Mouse (Mus musculus) neural tube, embryonic 14.5 days (tissue): ENCODE measurements around the gene Igf2. TPM values are rescaled to one million over a fixed set of nuclear protein-coding genes. Genes with fewer than 3 reads are reported as not detected.

Experiments used
- ATAC-seq: fragments of 200-750 bp; cut with Nextera tagmentation; 2 replicates; pipeline ENCODE4 v1.8.0; 2017; ENCODE audit warnings: low read depth, mild to moderate bottlenecking, moderate TSS enrichment, moderate library complexity
- H3K27ac ChIP-seq: fragments of 300-500 bp; sonication (generic); 2 replicates; pipeline ENCODE4 v1.5.1; 2014; ENCODE audit warnings: low read depth, mild to moderate bottlenecking, control low read depth, low read length, moderate library complexity, mixed read lengths
- H3K27me3 ChIP-seq: fragments of 300-500 bp; sonication (generic); 2 replicates; pipeline ENCODE4 v1.6.1; 2014; ENCODE audit warnings: low read length; ENCODE audit not compliant: control insufficient read depth, insufficient read depth
- H3K36me3 ChIP-seq: fragments of 300-500 bp; sonication (generic); 2 replicates; pipeline ENCODE4 v1.6.1; 2014; ENCODE audit warnings: low read length, mixed read lengths; ENCODE audit not compliant: control insufficient read depth, insufficient read depth
- H3K4me1 ChIP-seq: fragments of 300-500 bp; sonication (generic); 2 replicates; pipeline ENCODE4 v1.6.1; 2014; ENCODE audit warnings: low read length; ENCODE audit not compliant: control insufficient read depth, insufficient read depth
- H3K4me2 ChIP-seq: fragments of 300-500 bp; sonication (generic); 2 replicates; pipeline ENCODE4 v1.6.1; 2014; ENCODE audit warnings: mild to moderate bottlenecking, low read depth, low read length, control low read depth
- H3K4me3 ChIP-seq: fragments of 300-500 bp; sonication (generic); 2 replicates; pipeline ENCODE4 v1.5.1; 2014; ENCODE audit warnings: low read depth, low read length, control low read depth, mixed read lengths
- H3K9ac ChIP-seq: fragments of 300-500 bp; sonication (generic); replicated peaks from 2 replicates; pipeline ENCODE4 v1.6.1; 2014; ENCODE audit warnings: low read depth, mild to moderate bottlenecking, control low read depth, low read length, mixed read lengths
- H3K9me3 ChIP-seq: fragments of 300-500 bp; sonication (generic); 2 replicates; pipeline ENCODE4 v1.6.1; 2016; ENCODE audit warnings: low read length; ENCODE audit not compliant: control insufficient read depth
- WGBS: fragments of 180-500 bp; shearing (Covaris S2); extraction: QIAGEN DNeasy Blood & Tissue Kit; methylation state at CpG from one replicate; pipeline ENCODE4 v1.1.7; 2014; 5-methylcytosine and 5-hydroxymethylcytosine counted together
- polyA plus RNA-seq: library from polyadenylated mRNA; unstranded; fragments of >200 nt; fragmentation: Nextera tagmentation; extraction: Ambion mirVana; gene quantifications from 2 replicates; pipeline ENCODE4 v1.2.1, GENCODE M21; 2014

Igf2 gene
- polyA plus RNA-seq, 1 experiment from 2014 or later, result 24.6 TPM

DNA sequence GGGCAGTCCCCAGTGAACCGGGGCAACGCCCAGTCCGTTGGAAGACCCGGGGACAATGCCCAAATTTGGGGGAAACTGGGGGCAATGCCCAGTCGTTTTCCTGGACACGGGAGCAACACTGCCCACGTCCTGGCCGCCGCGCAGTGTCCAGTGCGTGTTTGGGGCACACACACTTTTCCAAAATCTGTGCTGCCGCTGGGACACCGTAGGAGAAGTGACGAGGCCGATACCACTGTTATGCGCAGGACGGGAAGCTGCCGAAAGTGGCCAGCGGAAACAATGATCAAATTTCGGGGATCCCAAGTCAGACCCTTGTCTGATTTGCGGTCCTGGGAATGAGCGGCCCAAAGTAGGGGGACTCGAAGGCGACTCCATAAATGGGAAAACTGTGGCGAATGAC is 5.6 kb downstream of the Igf2 start:
- no peak overlapping the region for H3K27ac ChIP-seq
- 2% methylated on average over 25 of the region's 25 CpGs for WGBS
- H3K9ac ChIP-seq, result no peak overlapping the region
- peaks cover 64% of the 10 kb centered on the region for H3K27me3 ChIP-seq
- H3K4me3 ChIP-seq, result peak overlapping the region; percentile 20; the same call in 1 of the 2 replicates
- H3K9me3 ChIP-seq, result no peaks in the 10 kb centered on the region
- no peak for ATAC-seq
- H3K4me2 ChIP-seq, result no peak overlapping the region; the same call in 1 of the 2 replicates
- peaks cover 15% of the 10 kb centered on the region; the same call in 1 of the 2 replicates for H3K4me1 ChIP-seq
- no peaks in the 10 kb centered on the region for H3K36me3 ChIP-seq

DNA sequence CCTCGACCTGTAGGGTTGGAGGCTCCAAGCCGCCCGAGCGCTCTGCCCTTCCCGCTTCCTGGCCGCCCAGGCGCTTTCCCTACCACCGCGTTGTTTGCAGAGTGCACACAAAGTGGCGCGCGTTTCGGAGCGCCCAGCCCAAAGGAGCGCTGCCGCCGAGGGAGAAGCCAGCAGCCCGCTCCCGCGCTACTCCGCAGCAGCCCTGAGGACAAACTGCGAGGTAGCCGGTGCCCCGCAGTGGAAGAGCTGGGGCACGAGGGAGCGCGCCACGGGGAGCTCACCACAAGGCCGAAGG is 6.0 kb downstream of the Igf2 start:
- WGBS, result under 1% methylated on average over 29 of the region's 29 CpGs
- Histone ChIP-seq H3K27ac (no peak overlapping the region), H3K9me3 (no peaks in the 10 kb centered on the region), H3K27me3 (peaks cover 62% of the 10 kb centered on the region), H3K36me3 (no peaks in the 10 kb centered on the region), H3K4me3 (peak overlapping the region; percentile 20; the same call in 1 of the 2 replicates), H3K4me2 (peak overlapping the region; percentile 39), H3K9ac (peak overlapping the region; percentile 34; the same call in 1 of the 2 replicates), H3K4me1 (peaks cover 15% of the 10 kb centered on the region; the same call in 1 of the 2 replicates)
- ATAC-seq, result no peak

DNA sequence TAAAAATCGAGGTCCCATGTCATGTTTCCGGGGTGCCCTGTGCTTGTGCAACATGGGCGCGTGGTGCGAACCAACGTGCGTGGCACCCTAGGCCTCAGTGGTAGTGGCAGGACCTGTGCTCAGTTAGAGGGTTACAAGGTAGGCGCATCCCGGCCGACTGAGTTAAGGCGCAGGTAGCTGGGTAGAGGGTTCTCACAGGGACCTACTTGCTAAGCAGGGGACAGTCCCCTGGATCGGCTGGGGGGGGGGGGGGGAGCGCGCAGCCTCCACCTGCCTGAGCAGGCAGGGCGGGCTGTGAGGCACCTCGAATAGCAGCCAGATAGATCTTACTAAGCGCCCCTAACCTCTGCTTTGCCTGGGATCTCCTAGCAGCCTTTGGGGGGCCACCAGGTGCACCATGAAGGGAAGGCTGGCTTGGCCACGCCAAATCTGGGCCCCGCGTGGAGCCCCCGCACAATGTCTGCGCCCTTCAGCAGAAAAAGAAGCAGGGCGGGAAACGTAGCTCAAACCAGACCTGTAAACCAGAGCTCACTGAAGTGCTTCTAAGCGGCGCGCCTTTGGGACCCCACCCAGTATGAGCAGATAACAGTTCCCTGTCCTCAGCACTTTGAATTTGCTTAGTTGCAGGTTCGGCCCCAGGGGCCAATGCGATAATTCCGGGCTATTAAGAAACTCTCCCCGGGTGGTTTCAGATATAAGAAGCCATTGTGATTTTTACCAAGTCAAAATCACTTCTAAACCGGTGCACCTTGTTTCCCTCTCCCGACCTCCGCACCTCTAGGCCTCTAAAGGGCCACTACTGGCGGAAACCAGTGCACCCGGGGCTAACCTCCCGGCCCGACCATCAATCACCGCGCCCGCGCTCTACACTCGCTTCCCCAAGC is 6.6 kb downstream of the Igf2 start:
- Histone ChIP-seq H3K9me3 (no peaks in the 10 kb centered on the region), H3K4me3 (peak overlapping the region; percentile 23), H3K4me1 (peaks cover 15% of the 10 kb centered on the region; the same call in 1 of the 2 replicates), H3K36me3 (no peaks in the 10 kb centered on the region), H3K9ac (peak overlapping the region; percentile 34; the same call in 1 of the 2 replicates), H3K27me3 (peaks cover 57% of the 10 kb centered on the region), H3K4me2 (peak overlapping the region; percentile 44), H3K27ac (no peak overlapping the region)
- 1% methylated on average over 39 of the region's 43 CpGs for WGBS
- peak; percentile 12; the same call in 1 of the 2 replicates for ATAC-seq

DNA sequence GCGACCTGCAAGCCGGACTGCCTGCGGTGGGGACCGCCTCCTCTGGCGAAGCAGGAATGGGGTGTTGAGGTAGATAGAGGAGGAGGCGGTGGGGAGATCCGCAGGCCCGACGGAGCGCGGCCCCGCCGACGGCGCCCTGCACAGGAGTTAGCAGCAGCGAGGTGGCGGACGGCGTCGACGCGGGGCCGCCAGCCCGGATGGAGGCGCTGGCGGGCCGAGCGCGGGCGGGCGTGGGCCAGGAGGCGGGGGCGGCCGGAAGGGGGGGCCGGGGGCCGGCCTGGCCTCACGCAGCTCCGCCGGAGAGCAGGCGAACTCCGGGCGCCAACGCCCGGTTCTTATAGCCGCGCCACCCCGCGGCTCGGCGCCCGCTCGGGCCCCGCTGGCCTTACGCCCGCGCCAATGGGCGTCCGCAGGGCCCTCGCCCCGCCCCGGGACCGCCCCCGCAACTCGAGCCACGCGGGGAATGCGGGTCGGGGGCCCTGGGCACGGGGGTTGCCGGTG is 7.4 kb downstream of the Igf2 start:
- Histone ChIP-seq H3K9ac (no peak overlapping the region), H3K4me1 (peaks cover 15% of the 10 kb centered on the region; the same call in 1 of the 2 replicates), H3K36me3 (no peaks in the 10 kb centered on the region), H3K9me3 (no peaks in the 10 kb centered on the region), H3K27ac (no peak overlapping the region), H3K27me3 (peaks cover 58% of the 10 kb centered on the region), H3K4me2 (peak overlapping the region; percentile 44), H3K4me3 (peak overlapping the region; percentile 23)
- under 1% methylated on average over 35 of the region's 70 CpGs for WGBS
- peak; percentile 48; the same call in 1 of the 2 replicates for ATAC-seq

DNA sequence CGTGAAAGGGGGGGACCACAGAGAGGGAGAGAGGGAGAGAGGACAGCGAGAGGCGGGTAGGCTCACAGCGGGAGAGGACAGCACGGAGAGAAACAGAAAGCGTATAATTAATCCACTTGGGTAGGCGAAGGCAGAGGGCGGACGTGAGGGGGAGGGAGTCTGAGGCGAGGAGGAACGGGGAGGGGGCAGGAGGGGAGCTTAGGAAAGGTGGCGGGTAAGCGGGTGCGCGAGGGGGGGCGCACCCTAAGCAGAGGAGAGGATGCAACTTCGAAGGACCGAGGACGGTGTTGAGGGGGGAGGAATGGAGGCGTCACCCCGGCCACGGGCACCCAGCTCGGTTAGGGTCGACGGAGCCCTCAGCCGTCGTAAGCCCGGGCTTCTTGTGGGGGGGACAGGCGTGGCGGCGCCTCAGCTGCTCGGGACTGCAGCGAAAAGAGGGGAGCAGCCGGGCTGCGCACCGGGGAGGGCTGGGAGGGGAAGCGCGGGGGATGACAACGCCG is 7.9 kb downstream of the Igf2 start:
- ATAC-seq, result peak; percentile 22; the same call in 1 of the 2 replicates
- H3K36me3 ChIP-seq, result no peaks in the 10 kb centered on the region
- H3K9me3 ChIP-seq, result no peaks in the 10 kb centered on the region
- H3K4me1 ChIP-seq, result 0 out of 2 replicates have a peak, but pooled peaks cover 11% of the 10 kb centered on the region
- peaks cover 60% of the 10 kb centered on the region for H3K27me3 ChIP-seq
- WGBS, result under 1% methylated on average over 38 of the region's 40 CpGs
- H3K27ac ChIP-seq, result no peak overlapping the region
- H3K4me2 ChIP-seq, result peak overlapping the region; percentile 44
- H3K4me3 ChIP-seq, result peak overlapping the region; percentile 23
- H3K9ac ChIP-seq, result peak overlapping the region; percentile 39; the same call in 1 of the 2 replicates

DNA sequence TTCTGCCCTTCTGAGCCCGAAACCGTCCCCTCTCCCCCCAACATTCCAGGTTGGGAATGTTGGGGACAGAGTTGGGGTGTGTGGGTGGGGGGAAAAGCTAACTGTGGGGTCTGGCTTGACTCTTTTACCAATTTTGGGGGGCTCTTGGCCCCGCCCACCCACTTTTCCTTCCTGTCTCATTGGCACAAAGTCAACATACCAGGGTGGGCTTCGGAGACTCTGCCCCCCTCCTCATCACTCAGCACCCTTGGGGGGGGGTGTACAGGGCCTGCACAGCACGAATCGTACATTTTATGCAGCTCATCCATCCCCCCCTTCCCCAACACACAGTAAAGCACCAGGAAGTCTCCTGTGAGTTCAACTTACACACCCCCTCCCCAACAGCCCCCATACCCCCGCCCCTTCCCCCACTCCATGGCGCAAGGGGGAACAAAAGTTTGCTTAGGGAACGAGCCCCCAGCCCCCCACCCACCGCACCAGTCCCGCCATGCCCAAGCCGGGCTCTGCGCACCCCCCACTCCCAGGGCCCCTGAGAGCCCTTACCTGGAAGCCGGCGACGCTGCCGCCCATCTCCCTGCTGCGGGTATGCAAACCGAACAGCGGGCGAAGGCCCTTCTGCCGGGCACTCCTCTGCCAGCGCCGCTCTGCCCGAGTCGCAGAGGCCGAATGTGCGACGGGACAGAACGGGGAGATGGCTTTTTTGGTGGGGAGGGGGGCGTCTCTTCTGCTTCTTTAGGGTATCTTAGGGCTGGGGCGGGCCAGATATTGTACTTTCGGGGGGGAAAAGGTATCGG is 8.6 kb downstream of the Igf2 start:
- no peak for ATAC-seq
- Histone ChIP-seq H3K4me3 (peak overlapping the region; percentile 23), H3K4me2 (peak overlapping the region; percentile 44), H3K4me1 (0 out of 2 replicates have a peak, but pooled peaks cover 11% of the 10 kb centered on the region), H3K27ac (no peak overlapping the region), H3K36me3 (no peaks in the 10 kb centered on the region), H3K9me3 (no peaks in the 10 kb centered on the region), H3K9ac (peak overlapping the region; percentile 39), H3K27me3 (peaks cover 58% of the 10 kb centered on the region)
- 0% methylated on average over 29 of the region's 34 CpGs for WGBS

DNA sequence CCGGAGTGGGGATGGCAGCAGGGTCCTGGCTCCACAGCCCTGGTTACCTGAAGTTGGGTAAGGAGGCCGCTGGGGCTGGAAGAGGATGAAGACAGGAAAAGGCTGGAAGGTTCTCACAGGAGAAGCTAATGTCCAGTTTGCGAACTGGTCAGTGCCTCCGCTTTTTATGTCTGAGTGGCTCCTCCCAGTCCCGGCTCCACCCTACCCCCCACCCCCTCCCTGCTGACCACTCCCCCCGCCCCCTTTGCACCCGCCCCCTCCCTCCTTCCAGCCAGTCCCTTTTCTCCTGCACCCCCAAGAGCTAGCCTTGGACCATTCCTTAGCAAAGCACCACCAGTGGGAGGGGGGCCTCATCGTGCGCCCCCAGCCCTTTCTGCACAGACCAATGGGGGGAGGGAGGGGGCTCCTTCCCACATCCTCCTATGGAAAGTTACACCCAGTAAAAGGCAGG is 9.2 kb downstream of the Igf2 start:
- Histone ChIP-seq H3K27me3 (peaks cover 51% of the 10 kb centered on the region), H3K36me3 (no peaks in the 10 kb centered on the region)

DNA sequence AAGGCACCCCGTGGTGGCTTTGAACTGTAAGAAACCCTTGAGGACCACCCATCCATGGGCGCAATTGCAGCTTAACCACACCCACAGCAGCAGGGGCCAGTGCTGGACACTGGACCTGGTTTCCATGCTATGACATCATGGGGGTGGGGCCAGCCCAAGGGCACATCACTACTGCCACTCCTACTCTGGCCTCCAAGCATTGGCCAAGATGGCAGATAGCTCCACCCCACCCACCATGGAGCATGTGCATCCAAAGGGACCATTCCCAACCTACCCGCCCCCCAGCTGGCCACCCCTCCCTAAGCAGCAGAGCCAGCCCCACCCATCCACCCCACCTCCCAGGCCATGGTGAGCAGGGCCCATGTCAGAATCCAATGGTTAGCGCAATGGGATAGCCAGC is 10.6 kb downstream of the Igf2 start:
- ATAC-seq, result no peak

More for the DNA sequence above, 9.2 kb downstream of the Igf2 start:
- Histone ChIP-seq H3K9ac (no peak overlapping the region), H3K4me1 (0 out of 2 replicates have a peak, but pooled peaks cover 11% of the 10 kb centered on the region), H3K4me2 (no peak overlapping the region), H3K4me3 (peak overlapping the region; percentile 23; the same call in 1 of the 2 replicates), H3K9me3 (no peaks in the 10 kb centered on the region), H3K27ac (no peak overlapping the region)
- WGBS, result 6% methylated on average over 8 of the region's 9 CpGs
- ATAC-seq, result no peak

More for the DNA sequence above, 10.6 kb downstream of the Igf2 start:
- no peak overlapping the region for H3K9ac ChIP-seq
- H3K27me3 ChIP-seq, result peaks cover 48% of the 10 kb centered on the region
- H3K4me2 ChIP-seq, result no peak overlapping the region
- no peaks in the 10 kb centered on the region for H3K9me3 ChIP-seq
- H3K4me1 ChIP-seq, result 0 out of 2 replicates have a peak, but pooled peaks cover 11% of the 10 kb centered on the region
- WGBS, result 26% methylated on average over 4 of the region's 4 CpGs
- H3K27ac ChIP-seq, result no peak overlapping the region
- H3K4me3 ChIP-seq, result peak overlapping the region; percentile 4; the same call in 1 of the 2 replicates
- no peaks in the 10 kb centered on the region for H3K36me3 ChIP-seq
